Mouse (Mus musculus): ENCODE data around the gene Cul1.

DNA sequence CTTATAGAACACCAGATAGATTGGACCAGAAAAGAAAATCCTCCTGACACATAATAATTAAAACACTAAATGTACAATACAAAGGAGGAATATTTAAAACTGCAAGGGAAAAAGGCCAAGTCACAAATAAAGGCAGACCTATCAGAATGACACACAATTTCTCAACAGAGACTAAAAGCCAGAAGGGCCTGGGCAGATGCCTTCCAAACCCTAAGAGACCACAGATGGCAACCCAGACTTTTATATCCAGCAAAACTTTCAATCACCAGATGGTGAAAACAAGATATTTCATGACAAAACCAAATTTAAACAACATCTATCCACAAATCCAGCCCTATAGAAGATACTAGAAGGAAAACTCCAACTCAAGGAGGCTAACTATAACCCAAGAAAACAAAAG is 33.0 kb upstream of the Cul1 start:
- TF ChIP-seq CTCF (IDR thresholded peaks at IDR 0.05; ENCODE audit: low read depth), result no peak
- TF ChIP-seq EP300 (optimal IDR thresholded peaks at IDR 0.05), result no peak
